In the genomic region with DNA sequence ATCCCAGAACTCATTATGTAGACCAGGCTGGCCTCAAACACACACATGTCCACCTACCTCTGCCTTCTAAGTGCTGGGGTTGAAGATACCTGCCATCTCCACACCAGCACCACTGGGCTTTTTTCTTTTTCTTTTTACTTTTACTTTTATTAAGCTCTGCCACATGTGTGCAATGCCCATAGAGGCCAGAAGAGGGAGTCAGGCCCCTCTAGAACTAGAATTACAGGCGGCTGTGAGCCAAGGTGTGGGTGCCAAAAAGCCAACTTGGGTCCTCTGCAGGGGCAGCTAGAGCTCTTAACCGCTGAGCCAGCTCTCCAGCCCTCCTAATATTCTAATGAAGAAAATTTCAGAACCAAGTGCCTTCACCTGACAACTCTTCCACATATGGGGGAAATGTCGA, we compare ENCODE assay signal across 8 mouse cellular contexts. TPM values are rescaled to one million over a fixed set of nuclear protein-coding genes. Genes with fewer than 3 reads are reported as not detected.
DNase-seq lines count a peak whose midpoint lies in the region; ATAC-seq and TF ChIP-seq lines count a peak whose summit lies in the region.

No protein-coding gene starts in this region.

- TF ChIP-seq CTCF in forebrain, postnatal 0 days (IDR thresholded peaks at IDR 0.05; ENCODE audit: low read depth) = peak; percentile 44
- TF ChIP-seq CTCF in liver, embryonic 14.5 days (IDR thresholded peaks at IDR 0.05; ENCODE audit: low read depth) = peak; percentile 54

- no peaks in the 10 kb centered on the region for H3K27me3 ChIP-seq in forebrain, postnatal 0 days (ENCODE audit: insufficient read depth, low read length)
- peaks cover 10% of the 10 kb centered on the region for H3K27me3 ChIP-seq in forebrain, embryonic 13.5 days
- H3K27me3 ChIP-seq in midbrain, embryonic 11.5 days (ENCODE audit: control insufficient read depth, insufficient read depth, low read length) = no peaks in the 10 kb centered on the region
- H3K27me3 ChIP-seq in midbrain, embryonic 13.5 days = no peaks in the 10 kb centered on the region
- no peaks in the 10 kb centered on the region for H3K27me3 ChIP-seq in liver, embryonic 14.5 days (ENCODE audit: control insufficient read depth, insufficient read depth, low read length)

- no peak overlapping the region for H3K9ac ChIP-seq in forebrain, postnatal 0 days
- H3K9ac ChIP-seq in forebrain, embryonic 13.5 days = no peak overlapping the region
- no peak overlapping the region for H3K9ac ChIP-seq in midbrain, embryonic 11.5 days (ENCODE audit: low read length)
- no peak overlapping the region for H3K9ac ChIP-seq in midbrain, embryonic 13.5 days (replicated peaks)
- H3K9ac ChIP-seq in liver, embryonic 14.5 days (replicated peaks) = no peak overlapping the region

- H3K4me2 ChIP-seq in forebrain, postnatal 0 days (ENCODE audit: low read depth) = no peak overlapping the region
- H3K4me2 ChIP-seq in forebrain, embryonic 13.5 days = no peak overlapping the region
- H3K4me2 ChIP-seq in midbrain, embryonic 11.5 days = no peak overlapping the region
- H3K4me2 ChIP-seq in midbrain, embryonic 13.5 days (replicated peaks) = no peak overlapping the region
- no peak overlapping the region for H3K4me2 ChIP-seq in liver, embryonic 14.5 days (ENCODE audit: low read depth)

- no peaks in the 10 kb centered on the region for H3K4me1 ChIP-seq in forebrain, postnatal 0 days (ENCODE audit: insufficient read depth)
- no peaks in the 10 kb centered on the region for H3K4me1 ChIP-seq in forebrain, embryonic 13.5 days
- no peaks in the 10 kb centered on the region for H3K4me1 ChIP-seq in midbrain, embryonic 11.5 days (ENCODE audit: control insufficient read depth, insufficient read depth, low read length)
- H3K4me1 ChIP-seq in midbrain, embryonic 13.5 days (replicated peaks) = no peaks in the 10 kb centered on the region; the same call in 1 of the 2 replicates
- H3K4me1 ChIP-seq in liver, embryonic 14.5 days (replicated peaks; ENCODE audit: control insufficient read depth in 2 of 2, insufficient read depth in 2 of 2, low read length in 1 of 2) = peaks cover 0 to 5% of the 10 kb centered on the region in 2 experiments; a peak in 3 of 4 replicates

- ATAC-seq in forebrain, postnatal 0 days = no peak
- ATAC-seq in forebrain, embryonic 13.5 days = no peak
- ATAC-seq in midbrain, embryonic 11.5 days (ENCODE audit: low FRiP score) = no peak
- ATAC-seq in midbrain, embryonic 13.5 days = no peak
- no peak for ATAC-seq in liver, embryonic 14.5 days (ENCODE audit: insufficient read depth)

- no peak overlapping the region for H3K4me3 ChIP-seq in forebrain, postnatal 0 days (ENCODE audit: low read depth, low read length)
- H3K4me3 ChIP-seq in forebrain, embryonic 13.5 days = no peak overlapping the region
- no peak overlapping the region for H3K4me3 ChIP-seq in midbrain, embryonic 11.5 days (ENCODE audit: low read depth, low read length)
- H3K4me3 ChIP-seq in midbrain, embryonic 13.5 days (replicated peaks) = no peak overlapping the region
- no peak overlapping the region for H3K4me3 ChIP-seq in liver, embryonic 14.5 days (ENCODE audit: insufficient read depth in 1 of 2, low read depth in 2 of 2, low read length in 2 of 2)

- intact Hi-C loops in left cerebral cortex, postnatal 14 days (cut with DNase I) = loop anchor here (5.0 kb wide), 1 partner anchor 286 kb away; the partner anchor contains the start of gene Hsp90aa1

- TF ChIP-seq EP300 in liver, embryonic 14.5 days (IDR thresholded peaks at IDR 0.05; ENCODE audit: low read depth) = no peak

- no peaks in the 10 kb centered on the region for H3K9me3 ChIP-seq in forebrain, postnatal 0 days (ENCODE audit: low read length)
- H3K9me3 ChIP-seq in forebrain, embryonic 13.5 days (replicated peaks) = no peaks in the 10 kb centered on the region
- H3K9me3 ChIP-seq in midbrain, embryonic 11.5 days (ENCODE audit: control insufficient read depth, low read length) = no peaks in the 10 kb centered on the region
- H3K9me3 ChIP-seq in midbrain, embryonic 13.5 days = no peaks in the 10 kb centered on the region
- no peaks in the 10 kb centered on the region for H3K9me3 ChIP-seq in liver, embryonic 14.5 days (ENCODE audit: control insufficient read depth, low read length)

- H3K27ac ChIP-seq in forebrain, postnatal 0 days (ENCODE audit: low read depth, low read length) = no peak overlapping the region
- no peak overlapping the region for H3K27ac ChIP-seq in forebrain, embryonic 13.5 days
- H3K27ac ChIP-seq in midbrain, embryonic 11.5 days (ENCODE audit: low read depth, low read length) = no peak overlapping the region
- no peak overlapping the region for H3K27ac ChIP-seq in midbrain, embryonic 13.5 days
- H3K27ac ChIP-seq in liver, embryonic 14.5 days = no peak overlapping the region

- H3K36me3 ChIP-seq in forebrain, postnatal 0 days (ENCODE audit: insufficient read depth) = no peaks in the 10 kb centered on the region
- H3K36me3 ChIP-seq in forebrain, embryonic 13.5 days (ENCODE audit: poor library complexity, severe bottlenecking) = no peaks in the 10 kb centered on the region
- no peaks in the 10 kb centered on the region for H3K36me3 ChIP-seq in midbrain, embryonic 11.5 days (ENCODE audit: control insufficient read depth, insufficient read depth, low read length)
- H3K36me3 ChIP-seq in midbrain, embryonic 13.5 days = no peaks in the 10 kb centered on the region
- H3K36me3 ChIP-seq in liver, embryonic 14.5 days (replicated peaks; ENCODE audit: control insufficient read depth, insufficient read depth, low read depth) = no peaks in the 10 kb centered on the region

- 47% methylated on average over 3 of the region's 3 CpGs for WGBS in forebrain, postnatal 0 days
- WGBS in forebrain, embryonic 13.5 days = 56% methylated on average over 3 of the region's 3 CpGs
- 47% methylated on average over 3 of the region's 3 CpGs for WGBS in midbrain, embryonic 11.5 days
- 48% methylated on average over 3 of the region's 3 CpGs for WGBS in midbrain, embryonic 13.5 days
- WGBS in liver, embryonic 14.5 days (ENCODE audit: insufficient replicate concordance) = 33% methylated on average over 3 of the region's 3 CpGs

- peak; percentile 30 for DNase-seq in forebrain, postnatal 0 days
- DNase-seq in midbrain, embryonic 11.5 days (ENCODE audit: low spot score, missing footprints) = peak; percentile 69
- DNase-seq in liver, embryonic 14.5 days (ENCODE audit: low read depth in 3 of 3, low spot score in 3 of 3) = no peak
- peak; percentile 34 for DNase-seq in thymus, postnatal 14 days
- DNase-seq in layer of hippocampus, adult 9-11 months = no peak
- no peak for DNase-seq in left cerebral cortex, postnatal 14 days (ENCODE audit: low spot score in 2 of 2)

RNA-seq across cellular contexts. Expression of gene Ppp2r5c, which starts 30.7 kb away (rescaled TPM):
- 171 and 191 TPM in 2 replicates for total RNA-seq in forebrain, postnatal 0 days (2014; rRNA removed)
- 147 and 169 TPM in 2 replicates for polyA plus RNA-seq in forebrain, postnatal 0 days (2015; fragmentation: Nextera tagmentation; extraction: Ambion mirVana)
- polyA plus RNA-seq in forebrain, embryonic 13.5 days (2015; fragmentation: Nextera tagmentation; extraction: Ambion mirVana) = 138 and 147 TPM in 2 replicates
- polyA plus RNA-seq in midbrain, embryonic 11.5 days (2014; fragmentation: Nextera tagmentation; extraction: Ambion mirVana) = 175 and 183 TPM in 2 replicates
- polyA plus RNA-seq in midbrain, embryonic 13.5 days (2015; fragmentation: Nextera tagmentation; extraction: Ambion mirVana) = 136 and 147 TPM in 2 replicates
- 13.8 and 22.6 TPM in 2 replicates for polyA plus RNA-seq in liver, embryonic 14.5 days (2012; rRNA removed)
- 70.8 and 75.6 TPM in 2 replicates for polyA plus RNA-seq in liver, embryonic 14.5 days (2014; fragmentation: Nextera tagmentation; extraction: Ambion mirVana)
- 100 to 1,000 TPM; 242 to 247 TPM for total RNA-seq in left cerebral cortex, postnatal 14 days (2021)

Comparison
In these comparisons a context has a peak if more than half of its experiments do, and no peak if none do; other contexts are left out.
1. DNase-seq: peak in forebrain, postnatal 0 days (single experiment), midbrain, embryonic 11.5 days (single experiment) and thymus, postnatal 14 days (single experiment); none in liver, embryonic 14.5 days (0 of 3), layer of hippocampus, adult 9-11 months (single experiment) and left cerebral cortex, postnatal 14 days (0 of 2).